Mouse (Mus musculus) embryonic stem cell, embryonic (primary cell): ENCODE results near the gene Jakmip3.

Experiments
- CTCF ChIA-PET, 4 experiments: fragments of 300-600 bp in 2 of 4; fragments of 350-600 bp in 2 of 4; sonication (Branson Sonifier 250); formaldehyde crosslinking; loops; one replicate each; lab custom pipeline; 2022; ENCODE audit warnings: inconsistent platforms in 2 of 4; lab: Charles Lee
- POLR2A ChIA-PET, 4 experiments: fragments of 300-600 bp in 2 of 4; fragments of 350-600 bp in 2 of 4; sonication (Branson Sonifier 250); formaldehyde crosslinking; loops; one replicate each; lab custom pipeline; 2022; ENCODE audit warnings: antibody characterized with exemption in 4 of 4, inconsistent platforms in 1 of 4; lab: Charles Lee

The Jakmip3 gene

DNA sequence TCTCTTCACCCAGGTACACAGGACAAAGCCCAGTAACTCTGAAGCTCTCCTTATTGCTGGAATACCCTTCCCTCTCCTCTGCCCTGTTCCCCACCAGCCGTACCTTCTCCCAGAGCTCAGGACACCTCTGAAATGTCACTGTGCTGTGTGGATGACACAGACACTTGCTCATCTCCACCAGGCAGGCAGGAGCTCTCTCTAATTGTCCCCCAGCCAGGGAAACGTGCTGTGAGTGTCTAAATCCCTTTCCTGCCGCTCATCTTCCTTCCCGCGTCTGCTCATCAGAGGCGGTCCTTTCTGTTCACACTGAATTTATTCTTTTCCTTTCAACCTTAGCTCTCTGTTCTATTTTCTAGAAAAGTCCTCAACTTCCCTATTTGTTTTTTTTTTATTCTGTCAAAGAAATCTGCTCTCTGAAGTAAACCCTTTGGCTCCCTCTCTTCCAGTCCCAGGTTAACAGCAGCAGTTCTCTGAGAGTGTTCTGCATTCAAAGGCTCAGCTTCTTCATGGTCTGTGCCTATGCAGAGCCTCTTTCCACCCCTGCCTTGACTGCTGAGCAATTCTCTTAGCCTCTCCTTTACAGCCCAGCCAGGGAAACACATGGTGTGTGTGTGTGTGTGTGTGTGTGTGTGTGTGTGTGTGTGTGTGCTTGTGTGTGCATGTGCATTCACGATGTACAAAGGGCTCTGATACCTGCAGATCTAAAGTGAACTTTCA lies 69.4 kb downstream of the Jakmip3 start:
- CTCF ChIA-PET = interaction anchor here in 3 of 4 experiments (0.7 to 1.6 kb wide), 6 partner anchors 15 to 191 kb away, joined by 3 to 5 read pairs (median 3); no protein-coding TSS in a partner anchor
- POLR2A ChIA-PET = interaction anchor here in 1 of 4 experiments (1.0 to 1.5 kb wide), 2 partner anchors 68 to 181 kb away, joined by 3 to 4 read pairs; no protein-coding TSS in a partner anchor

GRCm38 (mm10) chr7:139011027-139011426 lies 70.5 kb downstream of the Jakmip3 start:
- POLR2A ChIA-PET = no interaction called here

GRCm38 (mm10) chr7:139011586-139011985 lies 71.1 kb downstream of the Jakmip3 start:
- POLR2A ChIA-PET = interaction anchor here in 1 of 4 experiments (0.7 kb wide), 1 partner anchor 98 kb away, joined by 3 read pairs; no protein-coding TSS in a partner anchor
- CTCF ChIA-PET = interaction anchor here in 3 of 4 experiments (0.6 to 1.2 kb wide), 3 partner anchors 13 to 908 kb away, joined by 3 read pairs; no protein-coding TSS in a partner anchor

More at GRCm38 (mm10) chr7:139011027-139011426, 70.5 kb downstream of the Jakmip3 start:
- CTCF ChIA-PET = interaction anchor here in 2 of 4 experiments (0.6 to 1.2 kb wide), 3 partner anchors 14 to 261 kb away, joined by 3 read pairs; no protein-coding TSS in a partner anchor

DNA sequence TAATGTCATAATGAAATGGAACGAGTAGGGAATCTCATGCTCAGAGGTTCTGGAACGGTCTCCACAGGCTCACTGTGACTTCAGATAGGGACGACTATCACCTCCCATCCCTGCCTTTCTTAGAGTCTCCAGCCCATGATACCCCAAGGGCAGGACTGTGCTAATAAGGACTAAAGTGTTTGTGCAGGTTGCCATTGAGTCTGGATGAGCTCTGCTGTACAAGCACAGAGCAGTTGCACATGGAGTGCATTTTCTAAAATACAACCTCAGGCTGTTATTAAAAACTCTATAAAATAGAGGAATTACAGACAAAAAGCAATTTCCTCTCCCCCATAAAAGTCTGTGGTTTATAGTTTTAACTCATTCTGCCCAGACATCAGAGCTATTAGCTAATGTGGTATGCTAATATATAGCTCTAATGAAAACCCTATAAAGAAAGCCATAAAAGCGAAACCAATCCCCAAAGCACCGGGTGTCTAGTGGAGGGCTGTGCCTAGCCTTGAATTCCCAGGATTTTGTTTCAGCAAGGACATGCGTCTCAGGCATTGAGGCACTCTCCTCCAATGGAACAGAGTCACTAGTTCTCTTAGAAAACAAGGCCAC lies 72.3 kb downstream of the Jakmip3 start:
- POLR2A ChIA-PET = interaction anchor here in 1 of 4 experiments (0.6 kb wide), 1 partner anchor 275 kb away, joined by 7 read pairs; no protein-coding TSS in a partner anchor
- CTCF ChIA-PET = no interaction called here

GRCm38 (mm10) chr7:139015143-139015542 lies 74.6 kb downstream of the Jakmip3 start:
- POLR2A ChIA-PET = interaction anchor here in 1 of 4 experiments (0.7 to 1.3 kb wide), 2 partner anchors 35 to 395 kb away, joined by 3 to 4 read pairs; no protein-coding TSS in a partner anchor
- CTCF ChIA-PET = interaction anchor here in 1 of 4 experiments (0.6 kb wide), 1 partner anchor 424 kb away, joined by 4 read pairs; no protein-coding TSS in a partner anchor

GRCm38 (mm10) chr7:139016288-139016687 lies 75.8 kb downstream of the Jakmip3 start:
- ChIA-PET CTCF (interaction anchor here in 1 of 4 experiments (0.6 to 1.0 kb wide), 2 partner anchors 9 to 52 kb away, joined by 3 read pairs; no protein-coding TSS in a partner anchor), POLR2A (no interaction called here)

DNA sequence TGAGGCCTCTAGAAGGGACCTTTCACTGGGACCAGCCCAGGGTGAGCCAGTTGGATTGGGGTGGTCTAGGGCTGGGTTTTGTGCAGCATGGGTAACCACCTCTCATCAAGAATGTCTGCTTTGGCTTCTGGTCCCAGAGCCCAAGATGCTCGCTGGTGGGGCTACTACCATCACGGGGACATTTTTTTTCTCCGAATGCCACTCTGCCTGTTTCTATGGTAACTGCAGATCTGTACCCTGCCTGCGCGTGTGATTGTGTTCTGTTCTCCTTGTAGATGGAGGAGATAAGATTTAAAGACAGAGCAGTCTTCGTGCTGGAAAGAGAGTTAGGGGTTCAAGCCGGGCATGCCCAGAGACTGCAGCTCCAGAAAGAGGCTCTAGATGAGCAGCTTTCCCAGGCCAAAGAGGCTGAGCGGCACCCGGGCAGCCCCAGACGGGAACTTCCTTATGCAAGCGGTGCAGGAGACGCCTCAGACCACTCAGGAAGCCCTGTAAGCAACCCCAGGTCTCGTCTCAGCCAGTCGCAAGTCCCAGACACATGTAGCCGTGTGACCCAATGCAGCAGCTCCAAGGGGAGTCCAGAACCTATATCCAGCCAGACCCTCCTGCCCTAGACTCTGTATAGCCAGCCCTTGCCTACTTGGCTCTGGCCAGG lies 76.8 kb downstream of the Jakmip3 start:
- POLR2A ChIA-PET = no interaction called here
- CTCF ChIA-PET = interaction anchor here in 1 of 4 experiments (1.1 kb wide), 1 partner anchor 10 kb away, joined by 3 read pairs; no protein-coding TSS in a partner anchor

DNA sequence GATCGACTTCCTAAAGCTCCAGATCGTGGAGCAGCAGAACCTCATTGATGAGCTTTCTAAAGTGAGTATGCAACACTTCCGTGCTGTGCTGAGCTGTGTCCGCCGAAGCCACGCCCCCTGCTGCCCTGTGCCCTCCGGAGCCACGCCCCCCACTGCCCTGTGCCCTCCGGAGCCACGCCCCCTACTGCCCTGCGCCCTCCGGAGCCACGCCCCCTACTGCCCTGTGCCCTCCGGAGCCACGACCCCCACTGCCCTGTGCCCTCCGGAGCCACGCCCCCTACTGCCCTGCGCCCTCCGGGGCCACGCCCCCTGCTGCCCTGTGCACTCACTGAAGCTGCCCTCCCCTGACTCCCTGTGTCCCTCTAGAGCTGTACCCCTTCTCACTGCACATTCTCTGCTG lies 80.4 kb downstream of the Jakmip3 start:
- CTCF ChIA-PET = interaction anchor here in 2 of 4 experiments (0.7 to 1.1 kb wide), 2 partner anchors 47 to 1848 kb away, joined by 3 to 4 read pairs; no protein-coding TSS in a partner anchor
- POLR2A ChIA-PET = interaction anchor here in 1 of 4 experiments (0.6 kb wide), 1 partner anchor 70 kb away, joined by 3 read pairs; no protein-coding TSS in a partner anchor

GRCm38 (mm10) chr7:139021326-139021725 lies 80.8 kb downstream of the Jakmip3 start:
- CTCF ChIA-PET = interaction anchor here in 1 of 4 experiments (1.1 kb wide), 1 partner anchor 47 kb away, joined by 3 read pairs; no protein-coding TSS in a partner anchor
- POLR2A ChIA-PET = no interaction called here

DNA sequence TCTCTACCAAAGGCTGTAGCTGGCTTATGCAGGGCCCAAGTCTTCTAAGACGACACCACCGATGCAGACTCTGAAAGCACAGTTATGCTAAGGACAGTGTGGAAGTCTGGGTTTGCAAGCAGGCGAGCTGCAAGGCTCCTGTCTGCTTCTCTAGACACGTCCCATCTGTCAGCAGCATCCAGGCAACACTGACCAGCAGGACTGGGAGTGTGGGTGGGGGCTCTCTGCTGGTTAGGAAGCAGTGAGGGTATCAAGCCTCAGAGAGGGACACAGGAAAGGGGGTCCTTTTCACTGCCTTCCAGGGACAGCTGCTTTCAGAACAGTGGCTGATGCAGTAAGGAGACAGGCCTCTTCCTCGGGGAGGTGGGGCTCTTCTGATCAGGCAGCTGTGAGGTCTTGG lies 86.6 kb downstream of the Jakmip3 start:
- POLR2A ChIA-PET = no interaction called here
- CTCF ChIA-PET = interaction anchor here in 1 of 4 experiments (1.7 kb wide), 1 partner anchor 41 kb away, joined by 6 read pairs; no protein-coding TSS in a partner anchor

DNA sequence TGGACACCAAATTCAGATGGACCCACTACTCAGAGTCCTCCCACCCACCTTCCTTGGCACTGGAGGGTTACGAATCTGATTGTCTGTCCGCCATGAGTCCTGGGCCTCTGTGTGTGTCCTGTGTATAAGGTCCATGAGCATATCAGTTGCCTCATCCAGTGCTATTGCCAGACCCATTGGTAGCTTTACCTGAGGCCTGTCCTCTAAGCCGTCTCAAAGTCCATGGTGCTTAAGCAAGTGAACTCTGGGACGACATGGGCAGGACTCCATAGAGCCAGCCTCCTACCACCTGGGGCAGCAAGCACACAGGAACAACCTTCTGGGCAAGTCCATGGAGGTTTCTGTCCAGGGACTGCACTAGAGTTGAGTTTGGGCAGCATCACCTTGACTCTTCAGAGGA lies 90.7 kb downstream of the Jakmip3 start:
- POLR2A ChIA-PET = no interaction called here
- CTCF ChIA-PET = interaction anchor here in 1 of 4 experiments (1.5 kb wide), 1 partner anchor 37 kb away, joined by 4 read pairs; no protein-coding TSS in a partner anchor

DNA sequence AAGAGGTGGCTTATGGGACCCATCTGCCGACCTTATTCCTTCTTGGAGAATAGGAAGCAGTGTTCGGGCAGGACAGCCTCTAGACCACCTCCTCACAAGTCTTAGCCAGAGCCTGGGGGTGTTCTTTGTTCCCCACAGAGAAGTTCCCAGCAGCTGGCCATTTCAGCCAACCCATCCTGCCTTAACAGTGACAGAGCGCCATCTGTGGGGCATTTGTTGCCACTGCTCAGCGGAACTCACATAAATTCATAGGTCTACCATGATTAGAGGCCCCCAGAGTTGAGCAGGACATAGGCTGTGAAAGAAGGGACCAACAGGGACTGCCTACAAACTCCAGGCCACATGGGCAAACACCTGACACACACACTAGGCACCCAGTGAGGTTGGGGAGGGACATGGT lies 122.9 kb downstream of the Jakmip3 start:
- ChIA-PET POLR2A (no interaction called here), CTCF (interaction anchor here in 3 of 4 experiments (0.5 to 2.9 kb wide), 10 partner anchors 20 to 223 kb away, joined by 3 to 9 read pairs (median 4); no protein-coding TSS in a partner anchor)

DNA sequence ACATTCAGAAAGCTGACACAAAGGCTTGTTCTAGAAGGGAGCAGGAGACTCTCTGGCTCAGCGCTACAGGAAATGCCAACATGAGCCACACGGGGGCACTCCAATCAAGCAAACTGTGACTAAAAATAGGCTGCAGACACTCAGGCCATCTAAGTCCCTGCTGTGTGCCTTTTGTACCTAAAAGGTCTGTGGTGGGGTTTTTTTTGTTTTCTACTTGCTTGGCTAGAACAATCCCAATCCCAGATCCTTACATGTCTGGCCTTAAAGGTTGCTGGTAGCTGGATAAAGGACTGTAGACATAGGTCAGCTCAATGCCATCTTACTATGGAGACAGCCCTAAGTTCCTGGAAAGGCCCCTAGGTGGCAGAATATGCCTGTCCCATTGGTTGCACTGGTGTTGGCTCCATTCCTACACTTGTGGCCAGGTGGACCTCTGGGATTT lies 127.7 kb downstream of the Jakmip3 start:
- CTCF ChIA-PET = interaction anchor here (0.6 to 3.2 kb wide), 96 partner anchors 9 to 793 kb away, joined by 3 to 40 read pairs (median 4); partner anchors contain the start of genes Dpysl4 (in 3 of the 4), Lrrc27 (in 3 of the 4), Stk32c (in 3 of the 4) and Cfap46 (in 1 of the 4)
- POLR2A ChIA-PET = interaction anchor here in 2 of 4 experiments (0.5 to 1.6 kb wide), 3 partner anchors 9 to 1872 kb away, joined by 3 to 5 read pairs (median 3); no protein-coding TSS in a partner anchor

GRCm38 (mm10) chr7:139074189-139074588 lies 133.7 kb downstream of the Jakmip3 start:
- POLR2A ChIA-PET = no interaction called here
- CTCF ChIA-PET = interaction anchor here in 1 of 4 experiments (0.5 kb wide), 1 partner anchor 160 kb away, joined by 3 read pairs; no protein-coding TSS in a partner anchor

DNA sequence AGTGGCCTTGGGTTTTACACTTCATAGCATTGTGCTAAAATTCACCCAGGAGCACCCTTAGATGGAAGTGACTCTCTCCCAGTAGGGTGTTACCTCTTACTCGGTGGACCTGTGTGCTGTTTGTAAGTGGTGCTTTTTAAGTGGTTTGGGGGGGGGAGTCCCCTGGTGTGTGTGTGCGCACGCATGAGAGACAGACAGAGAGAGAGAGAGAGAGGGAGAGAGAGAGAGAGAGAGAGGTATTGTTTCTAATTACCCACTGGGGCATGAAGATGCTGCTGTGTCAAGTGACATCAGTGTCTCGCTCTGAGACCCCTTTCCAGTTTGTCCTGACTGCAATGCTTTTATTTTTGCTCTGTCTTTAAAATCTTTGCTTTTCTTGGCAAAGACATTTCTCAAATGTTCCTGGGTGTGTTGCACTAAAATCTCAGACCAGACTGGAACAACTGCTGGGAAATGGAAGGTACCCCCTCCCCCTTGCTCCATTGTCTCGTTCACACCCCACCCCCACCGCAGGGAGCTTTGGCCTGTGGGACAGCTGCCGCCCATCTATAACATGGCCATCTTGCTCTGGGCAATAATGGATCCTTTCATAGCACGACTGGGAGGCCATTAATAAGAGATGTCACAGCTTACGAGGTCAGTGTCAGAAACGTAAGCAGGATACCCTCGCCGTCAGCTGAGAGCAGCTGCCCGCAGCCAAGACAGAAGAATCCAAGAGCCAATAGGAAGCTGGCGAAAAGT lies 134.7 kb downstream of the Jakmip3 start:
- POLR2A ChIA-PET = no interaction called here
- CTCF ChIA-PET = no interaction called here

GRCm38 (mm10) chr7:139077283-139077682 lies 136.8 kb downstream of the Jakmip3 start:
- CTCF ChIA-PET = interaction anchor here in 3 of 4 experiments (0.8 to 6.1 kb wide), 6 partner anchors 9 to 42 kb away, joined by 3 to 40 read pairs (median 6); partner anchors contain the start of gene Dpysl4 (in 1 of the 3)
- POLR2A ChIA-PET = interaction anchor here in 3 of 4 experiments (0.9 to 1.6 kb wide), 5 partner anchors 9 to 136 kb away, joined by 3 to 5 read pairs (median 4); partner anchors contain the start of genes Dpysl4 (in 2 of the 3), Lrrc27 (in 1 of the 3) and Stk32c (in 1 of the 3)

DNA sequence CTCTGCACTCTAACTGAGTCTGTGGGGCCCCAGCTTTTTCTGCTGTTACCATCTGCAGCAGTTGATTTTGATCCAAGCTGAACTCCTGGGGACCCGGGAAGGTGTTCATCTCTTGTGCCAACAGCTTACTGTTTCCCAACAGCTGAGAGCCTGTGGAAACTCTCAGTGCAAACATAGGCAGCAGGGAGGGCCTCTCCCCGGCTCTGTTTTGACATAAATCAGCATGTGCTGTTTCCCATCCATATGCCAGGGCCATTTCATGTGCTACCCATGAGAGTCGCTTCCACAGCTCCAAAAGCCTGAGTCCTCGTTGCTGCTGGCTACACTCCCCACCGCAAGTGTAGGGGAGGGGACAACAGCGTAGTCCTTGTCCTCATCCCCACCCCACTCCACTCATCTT lies 137.7 kb downstream of the Jakmip3 start:
- ChIA-PET POLR2A (interaction anchor here in 2 of 4 experiments (1.0 to 1.6 kb wide), 2 partner anchors 10 to 69 kb away, joined by 4 to 5 read pairs; no protein-coding TSS in a partner anchor), CTCF (interaction anchor here in 2 of 4 experiments (1.0 to 6.1 kb wide), 5 partner anchors 8 to 41 kb away, joined by 4 to 40 read pairs (median 9); partner anchors contain the start of gene Dpysl4 (in 1 of the 2))
